Mouse (Mus musculus) ES-Bruce4 (cell line): Measurements from ENCODE around the gene Gfer.

Experiments
- CTCF ChIP-seq: IDR thresholded peaks from one replicate; pipeline ENCODE4 v1.8.1; 2011; ENCODE audit warnings: low read depth, low read length
- EP300 ChIP-seq: IDR thresholded peaks from 2 replicates; pipeline ENCODE4 v1.6.1; 2011; ENCODE audit warnings: low read depth, low read length; ENCODE audit not compliant: insufficient read depth
- POLR2A ChIP-seq: IDR thresholded peaks from one replicate; pipeline ENCODE4 v1.8.1; 2011; ENCODE audit warnings: low read length; ENCODE audit not compliant: insufficient read depth

GRCm38 (mm10) chr17:24645916-24646315 lies 50.0 kb downstream of the Gfer start:
- TF ChIP-seq CTCF = no peak
- TF ChIP-seq POLR2A = no peak
- no peak for TF ChIP-seq EP300
